Mouse (Mus musculus) heart, postnatal 36 days (tissue): Measurements from ENCODE around the gene Camk1d. TPM values are rescaled to one million over a fixed set of nuclear protein-coding genes. Genes with fewer than 3 reads are reported as not detected.
"Not testable (repeated sequence)": the region's sequence is repeated elsewhere in the genome, so short reads cannot be mapped to it uniquely, and the experiment has no call there.

ENCODE experiments used
- DNase-seq, 2 experiments: peaks; one replicate each; pipeline ENCODE4 v3.0.0; 2021 to 2022
- intact Hi-C: fragments of 180-260 bp; cut with DNase I; formaldehyde crosslinking; loops from one replicate; pipeline ENCODE4 v1.15.1; 2025
- total RNA-seq, 2 experiments: library from RNA; stranded (reverse); gene quantifications; 2 replicates each; pipeline ENCODE4 v1.2.3; 2021

Camk1d gene
- total RNA-seq, 2 experiments from 2014 or later, result 3.6 to 5.2 TPM

- intact Hi-C loops, result no loop called here
Observed at GRCm38 (mm10) chr2:5380973-5381372, 333.3 kb downstream of the Camk1d start.

DNA sequence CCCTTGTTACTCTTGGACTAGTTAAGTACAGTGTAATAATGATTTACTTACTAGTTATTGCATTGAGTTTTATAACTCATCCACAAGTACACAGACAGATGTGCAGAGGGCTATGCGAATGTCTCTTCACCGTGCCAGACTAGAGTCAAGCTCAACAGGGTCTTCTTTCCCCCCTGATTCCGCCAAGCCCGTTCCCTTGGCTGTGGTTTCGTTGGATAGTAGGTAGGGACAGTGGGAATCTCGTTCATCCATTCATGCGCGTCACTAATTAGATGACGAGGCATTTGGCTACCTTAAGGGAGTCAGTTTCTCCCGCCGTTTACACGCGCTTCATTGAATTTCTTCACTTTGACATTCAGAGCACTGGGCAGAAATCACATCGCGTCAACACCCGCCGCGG lies 335.4 kb downstream of the Camk1d start:
- peak in 1 of 2 experiments; percentile 11 for DNase-seq
- intact Hi-C loops, result not testable (repeated sequence)

More at GRCm38 (mm10) chr2:5380973-5381372, 333.3 kb downstream of the Camk1d start:
- no peak for DNase-seq

- intact Hi-C loops, result no loop called here
- DNase-seq, result no peak
Observed at GRCm38 (mm10) chr2:5378066-5378672, 336.1 kb downstream of the Camk1d start.

DNA sequence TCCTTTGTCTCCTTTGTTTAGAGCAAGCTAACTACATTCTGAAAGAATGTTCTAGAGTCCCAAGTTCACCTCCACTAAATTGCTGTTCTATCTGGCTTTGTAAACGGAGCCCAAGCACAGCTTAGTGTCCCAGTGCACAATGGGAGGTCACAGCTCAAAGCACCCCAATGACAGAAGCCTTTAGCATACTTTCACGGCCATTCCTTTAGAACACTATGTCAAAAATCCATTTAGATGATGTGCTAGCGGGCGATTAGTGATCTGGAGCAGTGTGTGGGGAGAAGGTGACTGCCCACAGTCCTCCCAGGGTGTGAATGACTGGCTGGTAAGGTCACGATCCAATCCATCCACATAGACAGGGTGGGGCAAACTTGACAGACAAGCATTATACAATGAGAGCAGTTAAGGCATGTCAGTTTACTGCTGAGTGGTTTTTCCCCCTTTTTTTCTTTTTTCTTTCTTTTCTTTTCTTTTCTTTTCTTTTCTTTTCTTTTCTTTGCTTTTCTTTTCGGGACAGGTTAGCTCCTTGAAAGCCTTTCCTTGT lies 341.4 kb downstream of the Camk1d start:
- DNase-seq, result no peak
- intact Hi-C loops, result no loop called here

- intact Hi-C loops, result no loop called here
- no peak for DNase-seq
Observed at GRCm38 (mm10) chr2:5371316-5371715, 343.0 kb downstream of the Camk1d start.

DNA sequence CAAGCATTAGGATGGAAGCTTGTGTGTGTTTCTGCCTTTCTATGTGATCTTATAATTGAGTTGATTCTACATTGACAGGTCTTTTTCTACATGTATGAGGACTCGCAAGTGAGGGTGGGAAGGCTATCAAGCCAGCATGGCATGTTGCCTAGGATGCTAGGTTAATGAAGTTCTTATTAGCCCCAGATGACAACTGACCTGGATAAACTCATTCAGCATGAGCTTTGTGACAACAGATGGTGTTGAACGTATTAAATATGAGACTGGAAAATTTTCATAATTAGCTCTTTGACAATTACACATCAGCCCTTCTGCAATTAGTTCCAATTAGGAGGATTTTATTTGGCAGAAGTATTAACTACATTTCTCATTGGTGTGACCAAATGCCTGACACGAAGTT lies 343.7 kb downstream of the Camk1d start:
- intact Hi-C loops, result no loop called here
- DNase-seq, result no peak

- intact Hi-C loops, result no loop called here
- DNase-seq, result no peak
Observed at GRCm38 (mm10) chr2:5363836-5364235, 350.5 kb downstream of the Camk1d start.

GRCm38 (mm10) chr2:5358049-5358448 lies 356.3 kb downstream of the Camk1d start:
- DNase-seq, result no peak
- intact Hi-C loops, result no loop called here

DNA sequence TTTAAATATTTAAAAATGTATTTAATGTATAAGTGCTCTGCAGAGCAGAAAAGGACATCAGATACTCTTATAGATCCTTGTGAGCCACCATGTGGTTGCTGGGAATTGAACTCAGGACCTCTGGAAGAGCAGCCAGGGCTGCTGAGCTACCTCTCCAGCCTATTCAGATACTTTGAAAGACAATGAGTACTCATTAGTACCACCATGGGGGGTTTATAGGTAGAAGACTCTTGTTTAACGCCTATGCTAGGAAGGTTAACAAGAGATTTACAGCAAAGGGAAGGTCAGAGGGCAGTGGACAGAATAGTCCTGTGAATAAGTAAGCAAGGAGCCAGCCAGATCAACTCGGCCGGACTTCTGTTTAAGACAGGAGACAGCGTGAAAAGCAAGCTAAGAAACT lies 357.3 kb downstream of the Camk1d start:
- intact Hi-C loops, result no loop called here
- DNase-seq, result no peak

DNA sequence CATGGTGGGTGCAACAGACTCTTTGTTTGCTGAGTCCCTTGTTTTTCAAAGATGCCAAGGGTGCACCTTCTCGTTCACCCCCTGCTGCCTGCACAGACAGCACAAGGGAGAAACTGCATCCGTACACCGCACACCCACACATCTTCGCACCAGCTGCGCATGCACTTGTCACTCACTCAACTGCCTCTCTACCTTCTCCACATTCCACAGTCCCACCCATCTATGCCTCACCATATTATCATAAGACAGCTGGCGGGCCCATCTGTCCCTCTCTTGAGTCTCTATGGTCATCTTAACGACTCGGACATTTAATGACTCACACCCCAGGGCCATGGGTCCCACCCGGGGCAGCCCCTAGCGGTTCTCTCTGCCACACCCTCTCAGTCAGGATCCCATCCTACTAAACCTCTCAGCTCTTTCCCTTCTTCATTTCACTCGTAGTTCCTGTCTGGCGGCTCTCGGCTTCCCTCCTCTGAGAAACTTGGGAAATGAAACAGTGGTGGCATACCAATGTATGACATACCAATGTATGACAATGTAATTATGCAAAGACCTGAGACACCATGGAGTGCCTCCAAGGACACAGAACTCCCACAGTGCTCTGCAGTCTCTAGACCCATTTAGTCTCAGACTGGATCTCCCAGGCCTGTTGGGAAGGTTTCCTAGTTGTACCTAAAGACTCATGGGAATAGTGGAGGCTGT lies 361.3 kb downstream of the Camk1d start:
- intact Hi-C loops, result no loop called here

GRCm38 (mm10) chr2:5345344-5345743 lies 369.0 kb downstream of the Camk1d start:
- intact Hi-C loops, result no loop called here
- no peak for DNase-seq

More for the DNA sequence above, 361.3 kb downstream of the Camk1d start:
- no peak for DNase-seq

DNA sequence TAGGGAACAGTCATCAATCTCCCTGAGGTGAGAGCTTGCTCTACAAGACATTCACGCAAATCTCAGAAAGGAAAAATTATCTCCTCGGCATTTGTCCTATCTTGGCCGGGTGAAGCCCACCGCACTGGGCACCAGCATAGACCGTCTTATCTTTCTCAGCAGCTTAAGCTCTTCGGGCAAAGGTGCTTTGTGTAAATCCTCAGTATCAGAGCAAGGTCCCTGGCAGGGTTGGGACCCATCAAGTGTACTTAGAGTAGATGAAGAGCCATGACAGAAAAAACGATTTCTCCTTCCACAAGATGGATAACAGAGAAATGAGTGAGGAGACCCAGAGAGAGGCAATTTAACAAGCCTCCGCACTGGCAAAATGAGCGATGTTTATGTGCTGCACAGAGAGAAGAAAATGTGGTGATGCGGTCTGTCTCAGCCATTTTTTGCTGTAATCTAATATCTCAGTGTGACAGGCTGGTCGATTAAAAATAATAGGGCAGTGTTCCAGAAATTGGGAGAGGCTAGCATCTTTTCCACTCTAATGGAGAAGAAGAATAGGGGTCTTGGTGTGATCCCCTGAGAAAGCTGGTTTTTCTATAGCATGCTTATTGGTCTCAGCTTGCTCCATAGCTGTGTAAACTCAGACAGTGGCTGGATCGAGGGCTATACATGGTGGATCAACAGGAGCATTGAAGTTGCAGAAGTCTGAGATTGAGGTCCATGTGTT lies 386.6 kb downstream of the Camk1d start:
- intact Hi-C loops, result no loop called here
- DNase-seq, result no peak

GRCm38 (mm10) chr2:5324806-5325205 lies 389.5 kb downstream of the Camk1d start:
- intact Hi-C loops, result no loop called here
- DNase-seq, result no peak

DNA sequence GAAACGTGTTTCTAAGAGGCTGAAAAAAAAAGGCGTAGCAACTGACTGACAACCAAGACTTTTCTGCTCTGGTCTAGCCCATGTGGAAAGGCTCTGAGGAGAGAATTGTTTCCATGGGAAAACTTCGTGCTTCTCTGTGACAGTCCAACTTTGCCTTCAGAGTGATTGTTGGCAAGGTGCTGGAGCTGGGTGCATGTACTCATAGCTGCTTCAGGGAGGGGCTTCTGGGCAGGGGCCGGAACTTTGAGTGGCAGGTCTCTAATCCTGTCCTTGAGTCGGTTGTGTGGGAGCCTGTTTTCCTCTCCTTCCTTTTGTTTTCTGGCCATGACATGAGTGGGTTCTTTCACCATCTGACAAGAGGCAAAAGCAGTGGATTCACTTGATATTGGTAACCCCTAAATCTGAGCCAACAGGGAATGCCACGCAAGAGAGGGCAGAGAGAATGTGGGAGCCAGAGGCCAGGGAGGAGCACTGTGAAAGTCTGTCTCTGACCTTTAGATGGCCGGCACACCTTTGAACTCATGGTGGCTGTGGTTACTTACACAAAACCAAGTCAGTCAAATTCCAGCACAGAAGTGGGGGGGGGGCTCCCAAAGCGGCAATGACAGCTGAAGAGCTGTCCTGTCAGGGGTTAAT lies 392.5 kb downstream of the Camk1d start:
- intact Hi-C loops, result no loop called here
- no peak for DNase-seq

GRCm38 (mm10) chr2:5319138-5319537 lies 395.2 kb downstream of the Camk1d start:
- DNase-seq, result no peak
- intact Hi-C loops, result no loop called here

GRCm38 (mm10) chr2:5316763-5317162 lies 397.6 kb downstream of the Camk1d start:
- no peak for DNase-seq
- intact Hi-C loops, result no loop called here

- no peak for DNase-seq
- intact Hi-C loops, result no loop called here
Observed at GRCm38 (mm10) chr2:5316217-5316616, 398.1 kb downstream of the Camk1d start.

DNA sequence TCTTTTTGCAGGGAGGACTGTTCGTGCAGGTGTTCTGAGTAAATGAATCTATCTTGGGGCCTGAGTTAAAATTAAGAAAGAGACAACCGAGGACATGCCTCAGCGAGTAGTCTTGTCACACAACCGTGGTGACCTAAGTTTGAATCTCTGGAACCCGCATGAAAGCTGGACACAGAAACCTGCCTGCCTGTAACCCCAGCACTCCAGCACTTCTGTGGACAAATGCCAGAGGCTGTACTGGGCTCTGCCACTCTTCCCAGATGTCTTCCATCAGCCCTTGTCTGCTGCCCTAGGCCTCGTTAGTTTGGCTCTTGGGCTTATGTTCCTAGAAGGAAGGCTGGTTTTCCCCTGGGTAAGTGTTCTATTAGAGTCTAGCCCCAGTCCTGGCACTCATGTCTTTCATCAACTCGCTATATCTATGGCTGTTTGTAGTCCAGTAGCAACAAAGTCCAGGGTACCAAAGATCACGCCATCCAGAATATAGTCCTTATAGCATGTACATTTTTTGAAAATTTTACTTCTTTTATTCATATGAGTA lies 399.0 kb downstream of the Camk1d start:
- no peak for DNase-seq
- intact Hi-C loops, result no loop called here

- intact Hi-C loops, result no loop called here
- no peak for DNase-seq
Observed at GRCm38 (mm10) chr2:5314530-5315166, 399.7 kb downstream of the Camk1d start.

DNA sequence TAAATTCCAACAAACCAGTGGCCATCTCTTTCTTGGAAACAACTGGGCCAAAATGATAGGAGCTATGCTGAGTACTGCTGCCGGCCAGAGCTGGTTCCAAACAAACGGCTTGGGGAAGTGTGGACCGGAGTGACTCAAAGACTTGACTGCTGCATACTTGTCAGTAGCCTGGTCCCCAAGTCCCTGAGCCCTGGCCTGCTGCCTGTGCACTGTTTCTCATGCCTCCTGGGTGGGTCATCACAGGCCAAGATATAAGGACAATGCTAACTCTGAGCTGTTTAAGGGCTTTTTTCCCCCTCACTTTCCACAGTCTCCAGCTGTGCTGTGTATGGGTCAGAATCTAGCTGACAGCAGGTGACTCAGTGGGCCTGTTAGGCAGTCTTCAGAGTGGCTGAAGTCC lies 409.2 kb downstream of the Camk1d start:
- DNase-seq, result no peak
- intact Hi-C loops, result no loop called here
